Mouse (Mus musculus): ENCODE results near the gene Blvrb.

DNA sequence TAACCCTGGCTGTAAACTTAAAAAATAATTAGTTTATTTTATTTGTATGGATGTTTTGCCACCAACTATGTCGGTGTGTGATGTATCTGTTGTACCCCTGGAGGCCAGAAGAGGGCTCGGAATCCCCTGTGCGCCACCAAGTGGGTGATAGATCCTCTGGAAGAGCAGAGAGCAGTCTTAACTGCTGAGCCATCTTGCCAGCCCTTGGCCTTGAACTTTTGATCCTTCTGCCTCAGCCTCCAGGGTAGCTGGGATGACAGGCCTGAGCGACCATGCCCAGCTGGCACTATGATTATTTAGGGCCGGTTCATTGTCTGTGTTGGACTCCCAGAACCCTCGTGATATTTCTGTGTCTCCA lies 60.8 kb downstream of the Blvrb start:
- TF ChIP-seq CTCF (IDR thresholded peaks at IDR 0.05; ENCODE audit: control insufficient read depth, insufficient read depth, insufficient replicate concordance, low read depth, low read length), result peak; percentile 42; the same call in 1 of the 2 replicates
- no peak for TF ChIP-seq POLR2A (IDR thresholded peaks at IDR 0.05; ENCODE audit: control insufficient read depth, low read depth, low read length)
